Mouse (Mus musculus) gastrocnemius, adult 8-10 months (tissue): ENCODE data around the gene Nfatc2ip. TPM values are rescaled to one million over a fixed set of nuclear protein-coding genes. Genes with fewer than 3 reads are reported as not detected.
A peak's percentile ranks its signal among the peaks of the same experiment; 100 is the strongest.

Experiments
- DNase-seq, 2 experiments: peaks; one replicate each; pipeline ENCODE4 v3.0.0; 2022; ENCODE audit warnings: low spot score in 2 of 2
- total RNA-seq, 4 experiments: library from RNA; stranded (reverse); gene quantifications; 2 replicates each; pipeline ENCODE4 v1.2.4; 2022

Gene Nfatc2ip
- total RNA-seq, result 1 to 10 TPM; 2.1 to 4.3 (median 3.0) TPM

DNA sequence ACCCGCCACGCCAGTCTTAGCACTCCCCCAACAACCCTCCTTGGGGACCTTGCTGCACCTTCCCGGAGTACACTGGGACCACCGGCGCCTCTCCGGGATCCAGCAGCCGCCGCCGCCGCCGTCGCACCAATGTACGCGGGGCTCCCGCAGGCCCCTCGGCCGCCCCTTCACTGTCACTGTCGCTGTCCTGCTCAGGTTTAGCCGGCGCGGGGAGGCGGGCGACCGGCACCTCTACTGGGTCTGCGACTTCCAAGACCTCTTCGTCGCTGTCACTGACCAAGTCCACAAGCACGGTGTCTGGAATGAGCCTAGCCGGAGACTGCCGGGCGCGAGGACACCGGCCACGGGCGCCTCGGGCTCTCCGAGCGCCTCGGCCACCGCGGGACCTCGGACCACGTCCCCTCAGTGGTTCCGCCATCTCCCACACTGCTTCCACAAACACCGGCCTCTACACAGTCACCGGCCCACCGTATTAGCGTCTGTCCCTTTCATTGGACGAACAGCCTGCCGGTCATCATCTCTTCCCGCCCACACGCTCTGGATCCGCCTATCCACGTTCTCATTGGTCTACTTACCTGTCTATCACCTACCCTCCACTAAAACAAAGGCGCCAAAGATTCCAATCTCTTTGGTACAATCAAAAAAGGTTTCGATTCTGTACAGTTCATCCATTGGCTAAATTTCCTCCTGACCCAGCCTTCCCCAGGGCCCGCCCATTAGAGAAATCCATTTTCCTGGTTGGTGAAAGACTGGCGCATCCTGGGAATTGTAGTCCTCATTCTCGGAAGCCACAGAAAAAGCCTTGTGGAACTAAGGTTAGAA lies at the start of gene Nfatc2ip:
Gene Nfatc2ip, minus strand, starts transcription at position 440 of the 822 bp plus-strand sequence.
- DNase-seq, result peak; percentile 96 to 98

DNA sequence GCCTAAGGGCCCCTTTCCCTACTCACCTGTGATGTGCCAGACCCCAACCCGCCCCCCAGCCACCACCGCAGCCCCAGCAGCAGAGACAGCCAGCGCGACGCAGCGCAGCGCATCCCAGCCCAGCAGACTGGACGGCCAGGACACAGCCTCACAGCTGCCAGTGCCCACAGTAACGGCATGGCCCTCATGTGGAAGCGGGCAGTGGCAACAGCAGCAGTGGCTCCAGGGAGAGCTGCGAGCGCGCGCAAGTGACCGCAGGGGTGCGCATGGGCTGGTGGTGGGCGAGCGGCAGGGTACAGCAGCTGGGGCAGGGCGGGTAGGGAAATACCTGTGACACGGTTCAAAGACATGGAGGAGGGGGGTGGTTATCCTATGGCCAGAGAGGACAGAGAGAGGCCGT lies 49.7 kb upstream of the Nfatc2ip start:
- no peak for DNase-seq

DNA sequence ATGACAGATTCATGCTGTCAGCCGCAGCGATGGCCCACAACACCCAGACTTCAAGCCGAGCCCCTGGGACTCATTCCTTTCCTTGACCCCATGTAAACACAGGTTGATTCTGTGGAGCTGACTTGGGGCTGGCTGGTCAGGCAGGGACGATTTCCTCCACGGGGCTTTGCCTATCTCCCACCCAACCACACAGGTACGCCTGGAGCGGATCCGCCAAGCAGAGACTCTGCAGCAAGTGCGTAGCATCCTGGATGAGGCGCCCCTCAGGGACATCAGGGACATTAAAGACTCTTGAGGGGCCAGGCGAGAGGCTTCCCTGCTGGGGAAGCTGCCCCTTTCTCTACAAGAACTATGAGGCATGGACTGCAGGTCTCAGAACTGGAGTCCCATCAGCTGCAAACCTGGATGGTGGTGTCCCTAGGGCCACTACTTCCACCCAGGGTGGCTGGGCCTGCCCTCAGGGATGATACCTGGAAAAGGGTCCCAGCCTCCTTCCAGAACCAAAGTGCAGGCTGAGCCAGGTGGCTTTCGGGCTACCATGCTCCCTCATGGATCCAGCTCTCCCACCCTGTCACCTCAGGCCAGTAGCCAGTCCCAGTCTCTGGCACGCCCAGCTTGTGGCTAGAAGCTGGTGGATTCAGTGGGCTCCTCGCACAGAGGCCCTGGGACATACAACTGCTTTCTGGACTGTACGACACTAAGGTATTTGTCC lies 48.7 kb upstream of the Nfatc2ip start:
- DNase-seq, result peak in 1 of 2 experiments; percentile 30

DNA sequence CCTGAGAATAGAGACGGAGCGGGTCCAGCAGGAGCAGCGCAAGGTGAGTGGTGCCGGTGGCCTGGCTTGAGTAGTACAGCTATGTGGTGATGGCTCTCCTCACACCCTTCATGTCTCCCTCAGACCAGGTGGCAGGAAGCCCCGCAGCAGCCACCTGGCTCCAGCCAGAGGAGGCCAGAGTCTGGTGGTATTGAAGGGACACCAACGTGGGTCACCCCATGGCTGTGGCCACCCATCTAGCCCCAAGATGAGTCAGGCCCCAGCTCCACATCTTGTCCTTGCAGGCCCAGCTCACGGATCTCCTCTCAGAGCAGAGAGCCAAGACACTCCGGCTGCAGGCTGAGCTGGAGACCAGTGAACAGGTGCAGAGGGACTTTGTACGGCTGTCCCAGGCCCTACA lies 48.0 kb upstream of the Nfatc2ip start:
- DNase-seq, result peak in 1 of 2 experiments; percentile 64

DNA sequence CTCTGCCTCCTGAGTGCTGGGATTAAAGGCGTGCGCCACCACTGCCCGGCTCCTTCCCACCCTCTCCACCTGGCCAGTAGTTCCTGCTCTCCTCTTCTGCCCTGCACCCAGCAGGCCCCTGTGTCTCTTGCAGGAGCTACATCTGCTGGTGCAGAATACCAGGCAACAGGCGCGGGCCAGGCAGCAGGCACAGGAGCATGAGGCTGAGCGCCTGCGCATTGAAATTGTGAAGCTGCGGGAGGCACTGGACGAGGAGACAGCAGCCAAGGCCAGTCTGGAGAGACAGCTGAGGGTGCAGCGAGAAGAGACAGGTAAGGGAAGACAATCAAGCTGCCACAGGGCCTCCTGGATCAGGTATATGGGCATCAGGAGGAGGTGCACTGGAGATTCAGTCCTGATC lies 47.5 kb upstream of the Nfatc2ip start:
- DNase-seq, result peak in 1 of 2 experiments; percentile 35

DNA sequence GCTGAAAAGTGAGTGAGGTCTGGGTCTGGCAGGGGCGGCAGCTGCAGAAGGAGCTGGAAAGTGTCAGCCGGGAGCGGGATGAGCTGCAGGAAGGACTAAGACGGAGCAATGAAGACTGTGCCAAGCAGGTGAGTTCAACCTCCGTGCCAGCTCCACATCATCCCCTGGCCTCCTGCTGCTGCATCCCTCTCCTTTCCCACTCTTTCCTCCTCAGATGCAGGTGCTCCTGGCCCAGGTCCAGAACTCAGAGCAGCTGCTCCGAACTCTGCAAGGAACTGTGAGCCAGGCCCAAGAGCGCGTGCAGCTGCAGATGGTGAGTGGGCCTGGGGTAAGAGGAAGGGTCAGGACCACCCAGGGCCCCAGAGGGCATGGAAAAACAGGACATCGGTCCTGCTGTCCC lies 43.6 kb upstream of the Nfatc2ip start:
- no peak for DNase-seq

DNA sequence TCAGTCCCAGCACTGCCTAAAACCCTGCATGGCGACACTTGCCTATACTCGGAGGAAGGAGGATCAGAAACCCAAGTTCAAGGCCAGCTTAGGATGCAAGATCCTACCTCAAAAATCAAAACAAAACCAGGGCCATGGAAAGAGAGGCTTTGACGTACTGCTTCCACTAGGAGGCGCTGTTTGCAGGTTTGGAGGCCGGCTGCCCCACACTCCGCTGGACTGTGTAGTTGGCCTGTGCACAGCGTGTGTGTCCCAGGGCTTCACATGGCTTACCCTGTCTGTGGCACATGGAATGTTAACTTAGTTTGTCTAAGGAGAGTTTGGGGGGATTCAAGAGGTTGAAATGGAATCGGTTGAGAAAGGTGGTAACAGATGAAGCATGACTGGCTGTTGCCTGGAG lies 40.3 kb upstream of the Nfatc2ip start:
- no peak for DNase-seq

DNA sequence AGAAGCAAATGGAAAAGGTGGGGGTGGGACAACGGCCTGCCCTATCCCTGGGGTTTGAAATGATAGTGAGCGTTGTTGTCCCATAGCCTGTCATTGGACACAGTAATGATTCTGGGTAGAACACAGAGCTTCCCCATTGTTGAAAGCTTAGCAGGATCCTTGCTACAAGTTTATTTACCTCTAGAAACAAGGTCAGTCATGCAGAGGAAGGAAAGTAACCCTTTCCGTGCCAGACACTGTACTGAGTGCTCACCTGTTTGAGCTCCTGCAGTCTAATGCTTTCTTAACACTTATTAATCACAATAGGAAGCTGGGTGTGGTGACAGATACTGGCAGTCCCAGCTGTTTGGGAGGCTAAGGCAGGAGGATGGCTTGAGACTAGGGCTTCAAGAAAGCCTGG lies 39.3 kb upstream of the Nfatc2ip start:
- DNase-seq, result no peak

DNA sequence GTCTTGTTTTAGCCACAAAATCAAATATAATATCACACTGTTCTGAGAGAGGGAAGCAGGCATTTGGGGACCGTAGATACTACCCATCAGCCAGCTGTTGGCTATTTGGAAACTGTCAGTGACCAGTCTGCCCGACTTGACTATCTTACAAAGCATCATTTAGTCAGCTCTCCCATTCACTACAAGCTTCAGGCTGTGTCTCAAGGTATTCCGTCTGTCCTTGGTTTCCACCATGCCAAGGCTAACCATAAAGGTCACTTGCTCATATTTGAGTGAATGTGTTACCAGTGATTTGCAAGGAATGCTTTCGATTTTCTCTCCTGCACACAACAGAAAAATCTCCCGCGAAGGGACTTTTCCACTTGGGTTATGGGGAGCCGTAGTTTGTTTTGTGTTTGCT lies 38.2 kb upstream of the Nfatc2ip start:
- no peak for DNase-seq

DNA sequence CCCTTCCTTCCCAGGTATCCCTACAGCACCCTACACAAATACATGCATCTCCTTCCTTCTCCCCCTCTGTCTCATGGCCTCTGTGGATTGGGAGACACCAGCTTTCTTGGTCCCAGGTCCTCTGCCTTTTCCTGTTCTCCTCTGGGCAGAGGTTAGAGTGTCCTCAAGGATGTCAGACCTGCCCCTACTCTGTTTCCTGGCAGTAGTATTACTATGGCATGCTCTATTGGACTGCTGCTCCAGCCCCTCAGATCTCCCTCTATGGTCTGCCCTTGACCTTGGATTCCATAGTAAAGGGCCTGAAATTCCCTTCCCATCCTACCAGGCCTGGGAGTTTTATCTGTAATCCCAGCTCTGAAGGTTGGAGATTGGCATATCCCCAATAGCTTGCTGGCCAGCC lies 33.6 kb upstream of the Nfatc2ip start:
- DNase-seq, result no peak

DNA sequence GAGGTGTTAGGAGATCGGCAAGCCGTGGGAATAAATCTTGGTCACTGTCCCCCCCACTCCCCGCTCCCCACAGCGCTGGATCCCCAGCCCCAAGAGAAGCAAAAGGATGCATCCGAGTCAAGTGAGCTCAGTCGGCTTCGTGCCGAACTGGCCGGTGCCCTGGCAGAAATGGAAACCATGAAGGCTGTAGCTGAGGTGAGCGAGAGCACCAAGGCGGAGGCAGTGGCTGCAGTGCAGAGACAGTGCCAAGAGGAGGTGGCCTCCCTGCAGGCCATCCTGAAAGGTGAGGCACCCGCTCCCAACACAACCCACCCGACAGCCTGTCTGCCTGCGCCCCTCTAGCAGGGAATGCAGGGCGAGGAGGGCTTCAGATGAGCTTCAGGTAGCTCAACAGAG lies 33.0 kb upstream of the Nfatc2ip start:
- DNase-seq, result no peak

DNA sequence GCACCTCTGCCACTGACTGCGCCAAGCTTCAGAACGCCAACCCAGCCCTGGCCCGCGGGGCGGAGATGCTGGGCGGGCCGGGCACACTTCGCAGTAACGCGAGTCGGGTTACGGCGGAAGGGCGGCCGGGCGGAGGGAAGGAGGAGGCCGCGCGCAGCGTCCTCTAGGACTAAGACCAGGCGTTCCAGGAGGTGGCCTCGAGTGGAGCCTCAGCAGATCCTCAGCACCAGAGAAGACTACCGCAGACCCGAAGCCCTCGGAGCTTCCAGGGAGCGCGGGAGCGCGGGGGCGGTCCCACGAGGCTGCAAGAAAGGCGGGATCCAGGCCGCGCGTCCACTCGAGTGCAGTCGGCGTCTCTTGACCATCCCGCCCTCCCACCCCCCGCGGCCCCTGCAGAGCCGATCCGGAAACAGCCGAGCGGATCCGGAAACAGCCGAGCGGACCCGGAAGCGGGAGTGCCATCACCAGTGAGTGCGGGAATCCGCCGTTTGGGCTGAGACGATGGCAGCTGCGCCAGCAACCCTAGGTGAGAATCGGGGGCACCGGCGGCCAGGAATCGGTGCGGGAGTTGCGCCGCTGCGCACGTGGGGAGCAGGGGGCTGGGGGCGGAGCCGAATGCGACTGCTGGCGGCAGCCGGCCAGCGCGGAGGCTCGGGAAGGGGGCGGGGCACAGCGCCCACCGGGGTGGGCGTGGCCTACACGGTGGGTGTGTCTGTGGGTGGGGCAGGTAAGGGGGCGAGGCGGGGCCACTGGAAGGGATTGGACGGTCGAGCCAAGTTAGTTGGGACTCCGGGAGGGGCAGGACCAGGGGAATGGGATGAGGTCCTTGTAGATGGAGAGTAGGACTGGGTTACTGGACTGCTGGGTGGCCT lies 32.3 kb upstream of the Nfatc2ip start, which contains the start of gene Rabep2:
Gene Rabep2, plus strand, starts transcription at position 129 of the 872 bp plus-strand sequence.
- DNase-seq, result peak; percentile 91 to 93

DNA sequence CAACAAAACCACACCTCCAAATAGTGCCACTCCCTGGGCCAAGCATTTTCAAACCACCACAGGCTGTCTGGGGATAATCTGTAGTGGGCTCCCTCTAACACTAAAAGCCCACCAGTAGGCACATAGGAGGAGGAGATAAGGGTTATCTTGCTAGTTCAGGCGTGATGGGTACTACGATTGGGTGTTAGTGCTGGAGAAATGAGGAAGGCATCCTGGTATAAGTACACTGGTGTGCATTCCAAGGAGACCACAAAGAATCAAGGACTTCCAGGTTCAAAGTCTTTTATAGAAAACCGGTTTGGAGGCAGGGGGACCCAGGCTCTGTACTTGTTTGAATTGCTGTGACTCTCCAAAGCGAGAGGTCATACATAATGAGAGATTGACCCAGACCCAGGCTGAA lies 31.6 kb upstream of the Nfatc2ip start:
- no peak for DNase-seq

DNA sequence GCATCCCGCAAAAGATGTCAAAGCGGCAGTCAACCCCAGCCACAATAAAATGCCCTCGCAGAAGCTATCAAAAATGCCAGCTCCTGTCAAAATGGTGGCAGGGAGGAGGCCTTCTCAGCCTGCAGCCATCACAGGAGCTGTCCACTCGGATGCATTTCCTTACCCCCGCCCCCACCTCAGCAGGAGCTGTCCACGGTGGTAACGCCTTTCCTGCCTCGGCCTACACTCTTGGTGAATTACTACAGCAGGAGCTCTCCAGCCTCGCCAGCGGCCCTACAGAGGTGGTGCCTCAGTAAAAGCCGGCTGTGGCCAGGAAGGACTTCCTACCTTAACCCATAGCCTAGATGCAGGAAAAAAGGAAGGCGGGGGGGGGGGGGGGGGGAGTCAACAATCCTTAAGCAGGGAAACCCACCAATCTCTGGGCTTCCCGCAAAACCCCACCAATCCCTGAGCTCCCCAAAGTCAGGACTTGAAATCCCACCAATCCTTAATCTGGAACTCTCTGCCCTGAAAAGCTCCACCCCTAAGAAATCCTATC lies 30.9 kb upstream of the Nfatc2ip start:
- DNase-seq, result no peak

DNA sequence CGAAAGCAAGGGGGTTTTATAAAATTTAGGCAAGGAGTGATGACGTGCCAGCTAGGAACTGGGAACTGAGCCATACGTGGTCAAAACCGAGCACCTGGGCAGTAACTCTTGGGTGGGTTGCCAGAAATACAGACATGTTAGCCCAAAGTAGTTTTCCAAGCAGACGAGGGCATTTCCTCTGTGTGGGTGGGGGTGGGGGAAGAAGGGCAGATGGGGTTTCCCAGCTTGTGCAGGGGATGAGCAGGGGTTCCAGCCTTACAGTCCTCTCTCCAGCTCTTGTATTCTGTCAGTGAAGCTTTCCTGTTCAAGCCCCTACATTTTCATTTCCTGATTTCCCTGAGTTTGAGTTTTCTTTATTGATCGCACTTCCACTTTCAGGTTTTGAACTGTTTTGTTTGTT lies 27.6 kb upstream of the Nfatc2ip start:
- no peak for DNase-seq

DNA sequence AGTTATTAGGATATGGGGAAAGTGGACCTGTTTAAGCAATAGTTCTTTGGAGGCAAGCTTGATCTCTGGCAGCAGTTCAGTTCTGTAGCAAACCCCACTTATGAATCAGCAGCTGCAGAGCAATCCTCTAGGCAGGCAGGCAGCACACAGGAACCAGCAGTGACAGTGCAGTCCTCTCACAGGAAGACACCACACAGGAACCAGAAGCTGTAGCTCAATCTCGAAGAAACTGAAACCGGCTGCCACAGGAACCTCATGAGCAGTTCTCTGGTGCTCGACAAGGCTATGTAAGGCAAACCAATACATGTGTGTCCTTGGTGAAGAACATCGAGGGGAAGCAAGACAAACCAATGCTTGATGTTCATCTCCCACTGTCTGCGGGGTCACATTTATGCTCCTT lies 25.2 kb upstream of the Nfatc2ip start:
- DNase-seq, result no peak

DNA sequence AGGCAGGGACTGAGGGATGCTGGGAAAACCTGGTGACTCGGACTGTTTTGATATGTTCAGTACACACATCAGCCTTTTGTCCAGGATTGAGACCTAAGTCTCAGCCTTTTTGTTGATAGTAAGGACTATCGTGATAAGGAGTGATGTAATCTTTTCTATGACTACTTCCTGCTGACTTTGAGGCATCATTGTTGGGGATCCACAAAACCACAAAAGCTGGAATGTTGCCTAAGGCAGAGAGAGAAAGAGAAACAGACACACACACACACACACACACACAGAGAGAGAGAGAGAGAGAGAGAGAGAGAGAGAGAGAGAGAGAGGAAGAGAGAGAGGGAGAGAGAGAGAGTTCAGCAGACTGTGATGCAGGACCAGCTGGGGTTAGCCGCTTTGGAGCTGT lies 22.0 kb upstream of the Nfatc2ip start:
- DNase-seq, result no peak

DNA sequence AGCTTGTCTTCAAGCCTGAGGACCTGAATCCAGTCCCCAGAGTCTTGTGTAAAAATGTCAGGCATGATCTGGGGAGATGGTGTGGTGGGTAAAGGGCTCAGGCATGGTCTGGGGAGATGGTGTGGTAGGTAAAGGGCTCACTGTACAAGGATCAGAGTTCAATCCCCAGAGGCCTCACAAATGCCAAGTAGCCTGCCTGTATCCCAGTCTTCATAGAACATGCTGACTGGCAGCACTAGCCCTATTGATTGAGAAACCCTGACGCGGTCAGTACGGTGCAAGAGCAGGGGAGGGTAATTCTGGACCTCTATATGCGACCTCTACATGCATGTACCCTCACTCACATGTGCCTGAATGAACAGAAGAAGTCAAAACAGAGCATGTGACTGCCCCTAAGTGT lies 21.1 kb upstream of the Nfatc2ip start:
- DNase-seq, result no peak

DNA sequence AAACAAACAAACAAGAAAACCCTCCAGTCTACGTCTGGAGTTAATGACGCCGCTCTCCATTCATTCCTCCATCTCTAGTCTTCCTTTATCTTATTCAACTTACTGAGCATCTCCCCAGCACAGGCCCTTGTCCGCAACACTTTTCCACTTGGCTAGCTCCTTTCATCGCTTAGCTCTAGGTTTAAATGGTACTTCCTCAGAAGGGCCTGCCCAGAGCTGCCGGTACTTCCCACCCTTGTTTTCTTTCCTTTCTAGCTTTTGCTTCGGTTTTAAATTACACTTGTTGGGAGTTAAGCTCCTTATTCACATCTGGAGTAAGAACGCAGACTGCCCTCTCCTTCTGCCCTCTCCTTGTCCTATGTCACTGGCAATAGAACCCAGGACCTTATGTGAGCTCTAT lies 20.5 kb upstream of the Nfatc2ip start:
- DNase-seq, result no peak

DNA sequence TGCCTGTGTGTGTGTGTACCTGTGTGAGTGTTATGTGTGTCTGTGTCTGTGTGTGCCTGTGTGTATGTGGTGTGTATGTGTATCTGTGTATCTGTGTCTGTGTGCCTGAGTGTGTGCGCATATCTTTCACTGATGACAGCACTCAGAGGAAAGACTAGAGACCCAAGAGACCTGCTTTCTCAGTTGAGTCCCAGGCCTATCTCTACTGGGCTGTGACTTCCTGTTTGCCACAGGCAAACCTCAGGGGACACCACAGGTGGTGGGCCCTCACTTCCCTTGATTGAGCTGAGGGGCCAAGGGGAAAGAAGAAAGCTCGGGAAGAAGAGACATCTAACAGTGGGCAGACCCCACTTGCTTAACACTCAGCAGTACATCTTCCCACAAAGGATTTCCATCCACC lies 20.1 kb upstream of the Nfatc2ip start:
- DNase-seq, result no peak

DNA sequence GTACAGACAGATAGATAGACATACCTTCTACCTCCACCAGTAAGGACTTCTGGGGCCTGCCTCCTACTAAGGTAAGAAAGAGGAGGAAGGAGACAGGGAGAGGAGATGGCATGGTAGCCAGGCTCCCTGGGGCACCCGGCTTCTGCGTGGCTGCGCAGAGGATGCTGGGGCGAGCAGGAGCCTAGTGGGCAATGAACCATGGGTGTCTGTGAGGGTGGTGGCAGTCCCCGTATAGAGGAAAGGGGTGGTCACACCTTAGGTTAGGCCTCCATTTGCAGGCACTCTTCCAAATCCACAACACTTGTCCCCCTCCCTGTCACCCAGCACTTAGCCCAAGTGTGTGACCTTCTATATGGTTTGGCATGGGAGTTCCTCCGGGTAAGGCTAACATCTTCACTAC lies 18.2 kb upstream of the Nfatc2ip start, which contains the start of gene Cd19:
Gene Cd19, minus strand, starts transcription at position 165 of the 400 bp plus-strand sequence.
- DNase-seq, result no peak
